Mouse (Mus musculus): ENCODE data around the gene Rfwd3. TPM values are rescaled to one million over a fixed set of nuclear protein-coding genes. Genes with fewer than 3 reads are reported as not detected.
"Not testable (repeated sequence)": the region's sequence is repeated elsewhere in the genome, so short reads cannot be mapped to it uniquely, and the experiment has no call there.

Rfwd3 gene
- total and polyA plus RNA-seq, 3 experiments, result 53.1 to 64.5 (median 63.6) TPM

DNA sequence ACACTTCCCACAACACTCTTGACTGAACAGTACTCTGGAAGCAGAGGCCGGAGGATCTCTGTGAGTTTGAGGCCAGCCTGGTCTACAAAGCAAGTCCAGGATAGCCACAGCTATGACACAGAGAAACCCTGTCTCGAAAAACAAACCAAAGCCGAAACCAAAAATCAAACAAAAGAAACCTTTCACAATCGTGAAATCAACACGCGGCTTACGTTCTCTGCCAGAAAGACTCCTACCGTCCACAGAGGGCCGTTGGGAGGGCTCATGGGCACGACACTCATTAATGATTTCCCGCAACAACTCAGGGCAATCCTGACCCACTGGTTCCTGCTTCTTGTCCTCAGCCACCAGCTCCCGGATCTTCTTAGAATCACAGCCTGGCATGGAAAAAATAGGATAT is 14.7 kb upstream of the Rfwd3 start:
- H3K27ac ChIP-seq (ENCODE audit: insufficient read depth, low read depth), result no peak overlapping the region
- H3K36me3 ChIP-seq (replicated peaks in 1 of 2; ENCODE audit: control insufficient read depth in 1 of 2, insufficient read depth in 1 of 2, low read length in 1 of 2), result peaks cover 0 to 7% of the 10 kb centered on the region in 2 experiments
- H3K4me1 ChIP-seq (ENCODE audit: control insufficient read depth in 1 of 2, insufficient read depth in 2 of 2), result no peaks in the 10 kb centered on the region
- H3K79me2 ChIP-seq (replicated peaks; ENCODE audit: control insufficient read depth, extremely low read depth, insufficient read depth, poor library complexity, severe bottlenecking), result no peaks in the 10 kb centered on the region
- dilution Hi-C loops (cut with MboI; ENCODE audit: extremely low pct_ligation_motif_present, extremely low pct_unique_long_range_greater_than_20kb, low sequenced_read_pairs) (no loop called here), in situ Hi-C loops (cut with MboI; ENCODE audit: low pct_ligation_motif_present, low pct_unique_long_range_greater_than_20kb, low sequenced_read_pairs) (no loop called here)
- no peak overlapping the region for H3K9ac ChIP-seq (ENCODE audit: insufficient read depth, low read depth)
- peaks cover 2% of the 10 kb centered on the region for H3K9me3 ChIP-seq (replicated peaks; ENCODE audit: low read length)
- peaks cover 33% of the 10 kb centered on the region for H3K27me3 ChIP-seq (replicated peaks)
- no peak overlapping the region for H3K4me3 ChIP-seq (replicated peaks in 1 of 3; ENCODE audit: low read depth in 2 of 3, low read length in 2 of 3, poor library complexity in 1 of 3)
- TF ChIP-seq BHLHE40 (IDR thresholded peaks at IDR 0.05; ENCODE audit: low read depth, low read length) (no peak), POLR2A (IDR thresholded peaks at IDR 0.05; ENCODE audit: low read depth, low read length) (no peak), PAX5 (IDR thresholded peaks at IDR 0.05; ENCODE audit: low read length) (no peak), MAX (IDR thresholded peaks at IDR 0.05; ENCODE audit: low read length) (no peak), MXI1 (IDR thresholded peaks at IDR 0.05; ENCODE audit: low read depth, low read length) (no peak), UBTF (IDR thresholded peaks at IDR 0.05; ENCODE audit: low read depth, low read length) (no peak), KAT2A (IDR thresholded peaks at IDR 0.05; ENCODE audit: insufficient replicate concordance, low read length) (no peak), TBP (conservative IDR thresholded peaks at IDR 0.05; ENCODE audit: low read depth, low read length) (no peak), ZNF384 (IDR thresholded peaks at IDR 0.05; ENCODE audit: low read depth, low read length) (no peak), JUND (conservative IDR thresholded peaks at IDR 0.05; ENCODE audit: low read depth, low read length) (no peak), ZMIZ1 (IDR thresholded peaks at IDR 0.05; ENCODE audit: low read depth, low read length) (no peak)
- no peak overlapping the region for H3K4me2 ChIP-seq (ENCODE audit: insufficient read depth, low read depth, poor library complexity, severe bottlenecking)
- no peak for DNase-seq (ENCODE audit: extremely low read depth)

DNA sequence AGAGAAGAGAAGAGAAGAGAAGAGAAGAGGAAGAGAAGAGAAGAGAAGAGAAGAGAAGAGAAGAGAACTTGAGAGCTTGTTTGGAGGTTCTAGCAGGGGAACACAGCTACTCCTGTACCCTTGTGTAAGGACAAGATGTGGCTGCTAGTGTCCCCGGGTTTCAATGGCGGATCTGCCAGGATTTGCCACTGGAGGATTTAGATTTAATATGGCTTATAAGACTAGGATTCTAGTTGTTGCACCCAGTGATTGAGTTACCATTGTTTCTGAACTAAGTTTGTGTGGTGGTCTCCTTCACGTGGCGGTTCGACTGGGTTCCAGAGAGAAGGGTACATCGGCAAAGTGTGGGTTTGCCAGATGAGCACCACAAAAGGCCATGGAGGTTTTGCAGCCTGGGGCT is 13.9 kb upstream of the Rfwd3 start:
- in situ Hi-C loops (cut with MboI; ENCODE audit: low pct_ligation_motif_present, low pct_unique_long_range_greater_than_20kb, low sequenced_read_pairs); H3K4me2 ChIP-seq (ENCODE audit: insufficient read depth, low read depth, poor library complexity, severe bottlenecking); H3K9ac ChIP-seq (ENCODE audit: insufficient read depth, low read depth); H3K27ac ChIP-seq (ENCODE audit: insufficient read depth, low read depth); H3K36me3 ChIP-seq (replicated peaks in 1 of 2; ENCODE audit: control insufficient read depth in 1 of 2, insufficient read depth in 1 of 2, low read length in 1 of 2); H3K4me3 ChIP-seq (replicated peaks in 1 of 3; ENCODE audit: low read depth in 2 of 3, low read length in 2 of 3, poor library complexity in 1 of 3); dilution Hi-C loops (cut with MboI; ENCODE audit: extremely low pct_ligation_motif_present, extremely low pct_unique_long_range_greater_than_20kb, low sequenced_read_pairs); H3K9me3 ChIP-seq (replicated peaks; ENCODE audit: low read length); H3K79me2 ChIP-seq (replicated peaks; ENCODE audit: control insufficient read depth, extremely low read depth, insufficient read depth, poor library complexity, severe bottlenecking); H3K4me1 ChIP-seq (ENCODE audit: control insufficient read depth in 1 of 2, insufficient read depth in 2 of 2); DNase-seq (ENCODE audit: extremely low read depth): not testable (repeated sequence)
- H3K27me3 ChIP-seq (replicated peaks), result peaks cover 26% of the 10 kb centered on the region

DNA sequence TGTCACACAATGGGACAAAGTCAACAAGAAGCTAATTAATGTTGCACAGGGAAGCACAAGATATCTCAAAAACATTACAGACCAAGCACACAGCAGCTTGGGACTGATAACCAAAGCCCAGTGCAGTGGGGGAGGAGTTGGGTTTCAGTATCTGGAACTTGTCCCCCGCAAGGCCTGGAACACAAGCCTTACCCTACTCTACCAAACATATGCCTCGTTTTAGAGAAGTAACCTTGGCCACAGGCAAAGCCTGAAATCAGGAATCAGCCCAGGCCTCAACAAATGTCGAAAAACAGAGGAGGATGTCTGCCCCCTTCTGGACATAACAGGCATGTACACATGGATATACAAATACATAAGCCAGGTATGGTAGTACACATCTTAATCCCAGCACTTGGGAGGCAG is 12.7 kb upstream of the Rfwd3 start:
- Histone ChIP-seq H3K9me3 (replicated peaks; ENCODE audit: low read length) (peaks cover 2% of the 10 kb centered on the region), H3K4me2 (ENCODE audit: insufficient read depth, low read depth, poor library complexity, severe bottlenecking) (no peak overlapping the region), H3K79me2 (replicated peaks; ENCODE audit: control insufficient read depth, extremely low read depth, insufficient read depth, poor library complexity, severe bottlenecking) (no peaks in the 10 kb centered on the region), H3K27ac (ENCODE audit: insufficient read depth, low read depth) (no peak overlapping the region), H3K36me3 (replicated peaks in 1 of 2; ENCODE audit: control insufficient read depth in 1 of 2, insufficient read depth in 1 of 2, low read length in 1 of 2) (peaks cover 0 to 7% of the 10 kb centered on the region in 2 experiments), H3K27me3 (replicated peaks) (peaks cover 15% of the 10 kb centered on the region), H3K9ac (ENCODE audit: insufficient read depth, low read depth) (no peak overlapping the region), H3K4me3 (replicated peaks in 1 of 3; ENCODE audit: low read depth in 2 of 3, low read length in 2 of 3, poor library complexity in 1 of 3) (no peak overlapping the region), H3K4me1 (ENCODE audit: control insufficient read depth in 1 of 2, insufficient read depth in 2 of 2) (no peaks in the 10 kb centered on the region)
- in situ Hi-C loops (cut with MboI; ENCODE audit: low pct_ligation_motif_present, low pct_unique_long_range_greater_than_20kb, low sequenced_read_pairs) (no loop called here), dilution Hi-C loops (cut with MboI; ENCODE audit: extremely low pct_ligation_motif_present, extremely low pct_unique_long_range_greater_than_20kb, low sequenced_read_pairs) (no loop called here)
- DNase-seq (ENCODE audit: extremely low read depth), result peak; percentile 20
- no peak for TF ChIP-seq POLR2AphosphoS2 (IDR thresholded peaks at IDR 0.05; ENCODE audit: low read depth, low read length)
- TF ChIP-seq ZKSCAN1 (IDR thresholded peaks at IDR 0.05; ENCODE audit: borderline replicate concordance, low read depth, low read length), result no peak
- TF ChIP-seq SIN3A (IDR thresholded peaks at IDR 0.05; ENCODE audit: low read length), result no peak
- TF ChIP-seq IRF4 (IDR thresholded peaks at IDR 0.05; ENCODE audit: low read depth, low read length), result no peak
- peak; percentile 33 to 49; a peak in 3 of 4 replicates for TF ChIP-seq CTCF (conservative IDR thresholded peaks at IDR 0.05 in 1 of 2, IDR thresholded peaks at IDR 0.05 in 1 of 2; ENCODE audit: low read depth in 2 of 2, low read length in 2 of 2)
- TF ChIP-seq RAD21 (IDR thresholded peaks at IDR 0.05; ENCODE audit: low read depth, low read length), result peak; percentile 19
- TF ChIP-seq SMC3 (IDR thresholded peaks at IDR 0.05; ENCODE audit: low read depth, low read length), result peak; percentile 21; the same call in 1 of the 2 replicates
- no peak for TF ChIP-seq MEF2A (IDR thresholded peaks at IDR 0.05; ENCODE audit: borderline replicate concordance, low read depth, low read length)
- no peak for TF ChIP-seq ZMIZ1 (IDR thresholded peaks at IDR 0.05; ENCODE audit: low read depth, low read length)
- no peak for TF ChIP-seq GABPA (IDR thresholded peaks at IDR 0.05; ENCODE audit: insufficient replicate concordance, low read depth, low read length)
- TF ChIP-seq POLR2A (IDR thresholded peaks at IDR 0.05; ENCODE audit: low read depth, low read length), result no peak
- TF ChIP-seq JUN (IDR thresholded peaks at IDR 0.05; ENCODE audit: insufficient read depth, low read depth, low read length), result no peak
- no peak for TF ChIP-seq CHD2 (IDR thresholded peaks at IDR 0.05; ENCODE audit: low read length)
- no peak for TF ChIP-seq MXI1 (IDR thresholded peaks at IDR 0.05; ENCODE audit: low read depth, low read length)

DNA sequence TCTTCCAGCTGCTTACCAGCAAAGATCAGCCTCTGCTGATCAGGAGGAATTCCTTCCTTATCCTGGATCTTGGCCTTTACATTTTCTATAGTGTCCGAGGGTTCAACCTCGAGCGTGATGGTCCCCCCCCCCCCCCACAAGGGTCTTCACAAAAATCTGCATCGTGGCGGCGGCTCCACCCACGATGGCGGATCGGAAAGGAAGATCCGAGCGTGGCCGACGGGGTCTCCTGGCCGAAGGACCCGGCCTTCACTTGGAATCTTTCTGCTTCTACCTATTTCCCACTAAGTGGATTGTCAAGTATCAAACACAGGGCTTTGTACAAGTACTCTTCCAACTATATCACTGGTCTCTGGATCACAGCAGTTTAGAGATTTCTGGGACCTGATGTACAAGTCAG is 10.0 kb upstream of the Rfwd3 start:
- H3K4me3 ChIP-seq (replicated peaks in 1 of 3; ENCODE audit: low read depth in 2 of 3, low read length in 2 of 3, poor library complexity in 1 of 3); H3K79me2 ChIP-seq (replicated peaks; ENCODE audit: control insufficient read depth, extremely low read depth, insufficient read depth, poor library complexity, severe bottlenecking); H3K9ac ChIP-seq (ENCODE audit: insufficient read depth, low read depth); H3K4me1 ChIP-seq (ENCODE audit: control insufficient read depth in 1 of 2, insufficient read depth in 2 of 2); DNase-seq (ENCODE audit: extremely low read depth); H3K36me3 ChIP-seq (replicated peaks in 1 of 2; ENCODE audit: control insufficient read depth in 1 of 2, insufficient read depth in 1 of 2, low read length in 1 of 2); in situ Hi-C loops (cut with MboI; ENCODE audit: low pct_ligation_motif_present, low pct_unique_long_range_greater_than_20kb, low sequenced_read_pairs); dilution Hi-C loops (cut with MboI; ENCODE audit: extremely low pct_ligation_motif_present, extremely low pct_unique_long_range_greater_than_20kb, low sequenced_read_pairs); H3K27me3 ChIP-seq (replicated peaks); H3K4me2 ChIP-seq (ENCODE audit: insufficient read depth, low read depth, poor library complexity, severe bottlenecking); H3K9me3 ChIP-seq (replicated peaks; ENCODE audit: low read length); H3K27ac ChIP-seq (ENCODE audit: insufficient read depth, low read depth): not testable (repeated sequence)
